Mouse (Mus musculus): ENCODE data around the gene Il27ra.

- TF ChIP-seq CTCF (IDR thresholded peaks at IDR 0.05; ENCODE audit: insufficient read depth, low read depth, low read length): no peak
- TF ChIP-seq POLR2A (IDR thresholded peaks at IDR 0.05; ENCODE audit: insufficient read depth, low read depth, low read length): no peak
Measured at GRCm38 (mm10) chr8:84065457-84066072, 23.2 kb upstream of the Il27ra start.
